Mouse (Mus musculus): ENCODE results near the gene Ablim1.
A peak's percentile ranks its signal among the peaks of the same experiment; 100 is the strongest.

Ablim1 gene

DNA sequence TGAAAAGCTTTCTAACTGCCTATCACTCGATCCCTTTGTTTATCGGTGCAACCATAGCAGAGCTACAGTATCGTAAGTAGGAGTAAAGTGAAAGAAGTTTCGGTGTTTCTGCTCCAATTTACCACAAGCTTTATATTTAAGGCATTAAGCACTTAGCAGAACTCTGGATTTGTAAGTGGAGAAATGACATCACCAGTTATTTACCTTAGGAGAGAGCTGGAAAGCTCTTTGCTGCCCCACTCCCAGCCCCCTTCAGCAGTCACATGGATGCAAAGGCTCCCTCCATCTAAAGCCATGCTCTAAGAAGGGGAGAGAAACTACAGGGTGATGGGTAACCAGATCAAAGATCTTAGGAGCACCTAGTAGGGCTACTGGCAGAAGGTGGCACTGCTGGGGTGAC lies 241.3 kb downstream of the Ablim1 start:
- no peak for ATAC-seq (ENCODE audit: low TSS enrichment)

DNA sequence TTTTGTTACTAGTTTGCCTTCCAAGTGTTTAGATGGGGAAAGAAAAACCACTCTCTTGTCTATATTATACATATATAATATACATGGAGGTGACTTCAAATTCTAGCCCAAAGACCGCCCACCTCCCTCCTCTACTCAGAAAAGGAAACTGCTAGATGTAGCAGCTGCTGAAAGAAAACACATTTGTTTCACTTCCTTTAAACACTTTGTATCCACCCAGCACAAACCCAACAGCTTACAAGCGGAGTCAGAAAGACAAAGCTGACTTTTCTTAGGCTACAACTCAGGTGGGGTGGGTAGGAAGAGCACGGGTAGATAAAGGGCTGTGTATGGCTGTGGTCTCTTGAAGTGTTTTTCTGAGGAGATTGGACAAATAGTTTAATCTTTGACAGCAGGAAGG lies 242.0 kb downstream of the Ablim1 start:
- ATAC-seq (ENCODE audit: low TSS enrichment): peak; percentile 71

DNA sequence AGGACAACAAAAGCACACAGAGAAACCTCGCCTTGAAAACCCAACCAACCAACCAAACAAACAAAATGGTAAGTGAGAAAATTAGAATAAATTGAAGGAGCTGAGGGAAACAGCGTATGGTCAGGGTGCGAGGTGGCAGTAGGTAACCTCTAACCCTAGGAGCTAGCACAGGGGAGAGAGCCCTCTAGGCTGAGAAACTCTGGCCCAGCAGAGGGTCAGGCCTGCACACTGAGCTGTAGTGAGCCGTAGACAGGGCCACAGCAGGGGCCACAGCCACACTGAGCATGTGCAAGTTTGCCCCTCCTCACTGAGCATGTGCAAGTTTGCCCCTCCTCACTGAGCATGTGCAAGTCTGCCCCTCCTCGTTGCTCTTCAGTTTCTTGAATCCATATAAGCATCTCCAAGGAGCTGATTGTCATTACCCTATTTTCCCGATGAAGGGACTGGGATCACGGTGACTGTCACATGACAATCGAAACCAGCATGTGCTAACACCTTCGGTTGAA lies 247.6 kb downstream of the Ablim1 start:
- no peak for ATAC-seq (ENCODE audit: low TSS enrichment)

DNA sequence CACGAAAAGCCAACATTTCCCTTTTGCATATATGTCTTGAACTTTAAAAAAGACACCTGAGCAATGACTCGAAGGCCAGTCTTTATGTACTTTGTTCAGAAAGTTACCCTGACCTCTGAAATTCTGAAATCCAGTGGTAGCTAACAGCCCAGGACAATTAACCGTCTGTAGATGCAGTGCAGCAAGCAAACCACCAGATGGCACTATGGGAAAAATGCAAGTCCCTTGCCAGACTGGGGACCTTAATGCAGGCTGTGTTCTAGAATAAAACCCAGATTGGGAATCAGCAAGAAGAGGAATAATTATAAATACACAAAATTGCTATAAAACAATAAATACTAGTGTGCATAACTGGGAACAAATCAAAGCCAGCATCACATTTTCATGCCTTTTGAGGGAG lies 248.4 kb downstream of the Ablim1 start:
- ATAC-seq (ENCODE audit: low TSS enrichment): 0 out of 2 replicates have a peak, but pooled peaks have one; percentile 51

DNA sequence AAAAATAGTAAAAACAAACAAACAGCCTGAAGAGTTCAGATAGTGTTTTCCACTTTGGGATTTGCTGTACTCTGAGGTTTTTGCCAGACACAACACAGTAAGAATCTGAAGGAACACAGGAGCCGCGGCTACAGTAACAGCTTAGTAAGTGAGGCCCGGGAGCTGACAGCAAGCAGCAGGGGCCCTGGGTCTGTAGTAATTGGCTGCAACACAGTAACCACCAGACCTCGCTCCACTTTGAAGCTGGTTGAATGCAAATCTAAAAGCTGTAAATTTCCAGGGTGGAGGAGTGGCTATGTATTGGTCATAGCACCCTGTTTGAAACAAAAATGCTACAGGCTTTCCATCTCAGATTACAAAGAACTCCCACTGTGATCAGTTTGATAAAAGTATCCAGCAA lies 252.0 kb downstream of the Ablim1 start:
- ATAC-seq (ENCODE audit: low TSS enrichment): no peak

DNA sequence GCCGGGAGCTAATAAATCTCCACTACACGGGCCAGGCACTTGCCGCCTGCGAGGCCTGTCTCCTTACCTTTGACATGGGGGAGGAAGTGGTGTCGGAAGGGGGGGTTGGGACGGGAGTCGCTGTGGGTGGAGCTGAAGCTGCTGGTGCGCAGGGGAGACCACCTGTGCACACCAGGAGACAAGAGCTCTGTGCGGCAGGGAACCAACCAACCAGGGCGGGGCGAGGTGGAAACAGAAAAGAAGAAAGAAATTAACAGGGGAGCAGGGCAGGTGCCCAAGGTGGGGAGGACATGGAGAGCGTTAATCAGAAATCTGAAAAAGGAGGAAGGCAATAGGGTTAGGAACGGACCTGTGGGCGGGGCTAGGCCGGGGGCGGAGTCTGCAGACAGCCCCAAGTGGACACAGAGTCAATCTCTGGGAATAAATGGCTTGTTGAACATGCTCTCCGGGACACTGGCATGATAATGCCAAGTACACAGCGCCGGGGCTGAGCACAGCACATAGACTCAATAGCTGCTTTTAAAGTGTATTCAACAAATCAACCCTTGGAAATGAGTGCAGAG lies 255.6 kb downstream of the Ablim1 start:
- no peak for ATAC-seq (ENCODE audit: low TSS enrichment)

DNA sequence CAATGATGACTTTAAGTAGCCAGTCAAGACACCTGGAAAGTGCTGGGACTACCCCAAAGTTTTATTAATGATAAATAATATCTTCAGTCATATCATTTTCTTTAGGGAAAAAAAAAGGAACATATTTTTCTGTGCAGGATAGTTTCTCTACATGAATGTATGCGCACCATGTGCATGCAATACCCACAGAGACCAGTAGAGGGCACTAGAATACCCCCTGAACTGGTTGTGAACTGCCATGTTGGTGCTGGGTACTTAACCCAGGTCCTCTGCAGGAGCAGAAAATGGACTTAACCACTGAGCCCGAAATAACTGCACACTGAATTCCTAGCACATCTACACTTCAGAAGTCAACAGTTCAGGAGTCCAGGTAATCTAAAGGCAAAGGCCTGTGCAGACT lies 257.2 kb downstream of the Ablim1 start:
- ATAC-seq (ENCODE audit: low TSS enrichment): no peak

DNA sequence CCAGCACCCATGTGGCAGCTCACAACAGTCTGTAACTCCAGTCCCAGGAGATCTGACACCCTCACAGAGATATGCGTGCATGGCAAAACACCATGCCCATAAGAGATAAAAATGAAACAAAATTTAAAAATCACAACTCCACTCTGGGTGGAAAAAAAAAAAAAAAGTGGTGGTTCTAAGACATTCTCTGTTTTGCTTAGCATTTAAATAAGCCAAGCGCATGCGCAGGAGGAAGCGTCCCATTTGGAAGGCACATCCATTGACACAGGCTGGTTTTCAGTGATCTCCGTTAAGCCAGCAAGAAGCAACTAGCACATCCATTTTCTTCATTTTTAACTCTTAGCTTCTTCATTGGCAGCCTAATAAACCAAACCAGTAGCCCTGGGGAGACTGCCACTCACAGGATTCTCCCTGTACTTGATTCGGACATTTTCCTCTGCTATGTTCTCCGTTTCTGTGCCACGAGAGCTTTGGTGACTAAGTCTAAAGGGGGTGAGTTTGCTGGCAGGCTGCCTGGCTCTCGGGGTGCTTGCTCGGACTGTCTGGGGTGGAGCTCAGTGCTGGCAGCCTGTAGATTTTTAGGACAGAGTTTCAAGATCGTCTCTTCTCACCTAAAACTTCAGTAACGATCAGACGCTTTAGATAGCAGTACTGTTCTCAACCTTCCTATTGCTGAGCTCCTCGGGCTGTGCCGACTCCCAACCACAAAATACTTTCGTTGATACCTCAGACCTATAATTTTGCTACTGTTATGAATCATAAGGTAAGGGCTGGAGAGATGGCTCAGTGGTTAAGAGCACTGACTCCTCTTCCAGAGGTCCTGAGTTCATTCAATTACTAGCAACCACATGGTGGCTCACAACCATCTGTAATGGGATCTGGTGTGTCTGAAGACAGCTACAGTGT lies 259.3 kb downstream of the Ablim1 start:
- ATAC-seq (ENCODE audit: low TSS enrichment): peak; percentile 53

DNA sequence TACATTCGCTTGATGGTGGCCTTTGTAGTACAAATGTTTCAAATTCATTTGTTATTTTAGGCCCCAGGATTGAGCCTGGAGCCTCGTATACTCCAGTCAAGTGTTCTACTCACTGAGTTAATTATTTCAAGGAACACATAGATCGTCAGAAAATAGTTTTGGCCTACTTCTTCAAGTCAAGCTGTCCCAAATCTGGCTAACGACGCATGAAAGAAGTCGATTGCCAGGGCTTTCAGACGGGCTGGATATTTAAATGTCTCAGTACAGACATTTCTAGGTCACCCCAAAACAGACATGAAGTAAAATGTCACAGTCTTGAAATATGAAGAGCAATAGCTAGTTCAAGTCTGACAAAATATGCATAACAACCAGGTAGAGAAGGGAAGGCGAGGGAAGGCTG lies 261.8 kb downstream of the Ablim1 start:
- peak; percentile 58 for ATAC-seq (ENCODE audit: low TSS enrichment)

DNA sequence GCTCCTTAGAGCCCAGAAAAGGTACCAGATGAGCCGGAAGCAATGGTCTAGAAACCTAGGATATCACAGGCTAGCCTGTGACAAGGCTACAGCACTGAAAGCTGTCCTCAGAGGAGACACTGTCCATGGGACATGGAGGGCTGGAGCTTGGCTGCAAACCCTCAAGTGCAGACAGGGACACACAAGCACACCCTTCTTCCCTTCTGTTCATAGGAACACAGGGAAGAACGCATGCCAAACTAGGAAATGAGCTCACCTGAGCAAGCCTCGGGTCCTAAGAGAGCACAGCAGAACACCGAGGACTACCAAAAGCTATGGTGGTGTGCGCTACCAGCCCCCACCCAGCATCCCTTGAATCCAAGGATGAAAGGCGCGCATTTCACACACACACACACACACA lies 262.7 kb downstream of the Ablim1 start:
- no peak for ATAC-seq (ENCODE audit: low TSS enrichment)

DNA sequence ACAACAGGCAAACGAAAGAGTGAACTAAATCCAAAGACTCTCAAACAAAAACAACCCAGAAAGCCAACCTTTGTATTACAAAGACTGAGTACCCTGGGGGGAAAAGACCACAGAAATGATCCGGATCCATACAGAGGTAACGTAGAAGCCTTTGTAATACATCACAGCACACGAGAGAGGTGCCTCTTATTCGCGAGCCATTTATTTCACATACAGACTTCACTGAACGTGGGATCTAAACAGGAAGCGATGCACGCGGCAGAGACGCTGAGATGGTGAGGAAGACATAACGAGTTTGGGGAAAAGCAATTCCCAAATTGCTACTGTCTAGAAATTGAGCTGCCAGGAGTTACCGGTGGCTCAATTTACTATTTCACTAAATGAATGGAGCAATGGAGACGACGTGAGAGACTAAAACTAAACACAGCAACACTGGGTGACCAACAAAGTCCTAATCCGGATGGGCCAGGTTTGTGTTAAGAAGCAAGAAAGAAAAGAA lies 265.1 kb downstream of the Ablim1 start:
- no peak for ATAC-seq (ENCODE audit: low TSS enrichment)

DNA sequence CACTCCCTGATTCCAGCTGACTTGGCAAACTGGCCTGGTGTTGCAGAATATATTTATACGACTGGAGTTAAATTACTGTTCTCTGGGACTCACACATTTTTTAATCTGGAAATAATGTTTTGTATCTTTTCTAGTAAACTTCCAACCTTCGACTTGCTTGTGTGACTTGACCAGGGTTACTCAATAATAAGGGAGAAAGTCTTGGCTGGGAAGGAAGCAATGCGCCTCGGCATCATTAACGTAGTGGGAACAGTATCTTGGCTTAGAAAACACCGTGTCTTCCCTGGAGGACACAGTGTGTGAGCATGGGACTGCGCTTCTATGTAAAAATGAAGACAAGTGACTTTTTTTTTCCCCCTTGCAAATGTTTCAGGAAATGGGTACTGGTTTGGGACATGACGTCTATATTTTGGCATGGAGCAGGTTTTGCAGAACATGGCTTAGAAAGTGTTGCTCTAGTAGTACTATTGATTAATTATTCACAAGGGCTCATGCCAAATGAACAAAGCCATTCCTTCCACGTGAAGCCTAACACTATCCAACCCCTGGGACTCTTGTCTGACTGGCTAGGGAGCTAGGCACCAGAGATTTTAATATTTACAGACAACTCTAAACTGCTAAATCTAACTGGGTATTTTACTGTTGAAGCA lies 266.9 kb downstream of the Ablim1 start:
- no peak for ATAC-seq (ENCODE audit: low TSS enrichment)

DNA sequence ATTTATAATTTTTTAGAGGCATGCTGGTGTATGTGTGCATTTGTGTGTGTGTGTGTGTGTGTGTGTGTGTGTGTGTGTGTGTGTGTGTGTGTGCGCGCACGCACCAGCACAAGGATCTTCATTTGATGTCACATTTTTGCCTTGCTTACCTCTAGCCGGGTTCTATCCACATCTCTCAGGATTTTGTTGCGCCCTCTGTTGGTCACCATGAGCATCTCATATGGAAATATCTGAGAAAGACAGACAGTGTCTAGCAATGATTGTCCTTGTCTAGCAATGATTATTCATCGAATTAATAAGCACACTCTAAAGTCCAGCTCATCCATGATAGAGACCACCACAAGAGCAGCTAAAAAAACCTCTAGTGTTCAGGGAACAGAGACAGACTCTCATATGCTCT lies 275.5 kb downstream of the Ablim1 start:
- peak; percentile 67; the same call in 1 of the 2 replicates for ATAC-seq (ENCODE audit: low TSS enrichment)

DNA sequence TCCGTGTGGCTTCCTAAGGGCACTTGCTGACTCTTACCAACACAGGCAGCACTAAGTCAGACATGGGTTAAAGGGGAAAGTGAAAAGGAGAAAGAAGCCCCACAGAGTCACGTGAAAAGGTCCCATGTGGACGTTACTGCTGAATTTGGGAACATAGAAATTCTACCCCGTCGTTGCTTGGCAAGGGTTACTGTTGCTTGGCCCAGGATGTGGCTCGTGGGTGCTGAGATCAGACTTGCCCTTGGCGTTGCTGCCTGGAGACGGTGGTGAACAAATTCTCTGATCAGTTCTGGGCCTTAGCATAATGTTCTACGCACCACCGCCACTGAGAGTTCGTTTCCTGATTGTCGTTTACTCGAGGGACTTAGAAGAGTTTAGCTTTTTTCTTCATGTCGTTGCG lies 277.9 kb downstream of the Ablim1 start:
- no peak for ATAC-seq (ENCODE audit: low TSS enrichment)

DNA sequence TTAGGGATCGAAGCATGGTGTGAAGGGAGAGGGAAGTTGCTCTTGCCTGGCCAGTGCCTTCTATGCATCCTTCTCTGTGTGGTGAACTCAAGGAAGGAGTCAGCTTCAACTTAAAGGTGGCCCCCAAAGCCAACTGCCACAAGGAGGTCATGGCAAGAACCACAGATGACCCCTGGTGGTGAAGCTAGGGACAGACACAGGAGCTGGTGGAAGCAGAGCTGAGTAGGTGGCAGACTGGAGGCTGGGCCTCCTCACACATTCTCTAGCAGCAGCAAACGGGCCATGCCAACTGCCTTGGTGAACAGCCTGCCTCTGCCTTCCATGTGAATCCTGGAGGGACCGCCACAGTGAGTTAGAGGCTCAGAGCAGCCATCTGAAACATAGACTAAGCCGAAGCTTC lies 283.1 kb downstream of the Ablim1 start:
- peak; percentile 93 for ATAC-seq (ENCODE audit: low TSS enrichment)

DNA sequence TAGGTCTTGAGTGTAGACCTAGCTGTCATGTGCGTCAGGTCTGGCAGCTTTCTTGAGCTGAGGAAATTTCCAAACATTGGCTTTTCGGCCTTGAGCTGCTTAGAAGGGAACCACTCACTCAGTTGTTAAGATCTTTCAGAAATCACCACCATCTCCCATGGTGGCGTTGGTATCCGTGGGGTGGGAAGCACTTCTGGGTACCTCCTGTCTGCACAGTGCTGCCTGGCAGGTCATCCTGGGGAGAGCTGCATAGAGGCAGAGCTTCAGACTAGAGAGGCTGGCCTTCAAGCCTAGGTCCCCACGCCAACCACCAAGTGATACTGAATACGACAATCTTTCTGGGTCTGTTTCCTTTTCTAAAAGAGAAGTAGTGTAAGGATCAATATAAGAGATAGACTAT lies 285.3 kb downstream of the Ablim1 start:
- no peak for ATAC-seq (ENCODE audit: low TSS enrichment)

DNA sequence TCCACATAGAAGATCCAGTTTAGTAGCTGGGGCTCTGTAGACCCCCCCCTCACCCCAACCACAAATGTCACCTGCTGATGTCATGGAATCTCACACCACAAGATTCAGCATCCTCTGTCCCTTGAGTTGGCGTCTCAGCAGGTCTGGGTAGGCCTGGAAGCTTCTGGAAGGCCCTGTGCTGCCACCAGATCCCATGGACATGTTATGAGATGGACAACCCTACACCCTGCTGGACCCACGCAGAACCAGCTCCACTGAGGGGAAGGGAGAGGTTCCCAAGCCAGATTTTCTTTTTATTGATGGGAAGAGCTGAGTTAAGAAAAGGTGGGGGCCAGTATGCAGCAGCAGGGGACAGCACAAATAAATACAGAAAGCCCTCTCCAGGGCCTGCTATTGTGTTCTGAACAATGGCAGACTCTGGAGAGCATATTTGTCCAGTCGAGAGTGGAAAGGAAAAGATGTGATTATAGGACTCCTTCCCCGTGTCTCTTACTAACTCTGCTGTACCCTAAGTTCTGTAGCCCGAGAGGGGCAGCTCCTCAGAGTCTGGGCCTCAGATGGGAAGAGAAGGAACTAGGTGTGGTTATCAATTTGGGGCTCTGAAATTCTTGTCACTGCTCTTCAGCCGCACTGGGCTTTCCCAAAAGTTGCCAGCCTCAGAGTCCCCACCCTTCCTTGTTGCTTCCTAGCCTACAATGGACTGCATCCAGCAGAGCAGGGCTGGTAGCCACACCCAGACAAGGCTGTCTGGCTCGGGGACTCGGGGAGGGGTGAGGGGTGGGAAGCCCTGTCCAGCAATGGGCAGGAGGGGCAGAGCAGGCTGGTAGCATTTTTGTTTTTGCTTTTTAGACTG lies 286.2 kb downstream of the Ablim1 start:
- no peak for ATAC-seq (ENCODE audit: low TSS enrichment)

DNA sequence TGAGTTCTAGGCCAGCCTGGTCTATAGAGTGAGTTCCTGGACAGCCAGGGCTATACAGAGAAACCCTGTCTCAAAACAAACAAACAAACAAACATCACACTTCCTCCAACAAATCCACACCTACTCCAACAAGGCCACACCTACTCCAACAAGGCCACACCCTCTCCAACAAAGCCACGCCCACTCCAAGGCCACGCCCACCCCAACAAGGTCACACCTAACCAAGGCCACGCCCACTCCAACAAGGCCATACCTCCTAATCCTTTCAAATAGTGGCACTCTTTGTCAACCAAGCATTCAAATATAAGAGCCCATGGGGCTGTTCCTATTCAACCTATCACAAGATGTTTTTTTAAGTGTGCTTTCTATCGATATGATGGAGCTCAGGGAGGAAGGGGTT lies 288.2 kb downstream of the Ablim1 start:
- no peak for ATAC-seq (ENCODE audit: low TSS enrichment)

DNA sequence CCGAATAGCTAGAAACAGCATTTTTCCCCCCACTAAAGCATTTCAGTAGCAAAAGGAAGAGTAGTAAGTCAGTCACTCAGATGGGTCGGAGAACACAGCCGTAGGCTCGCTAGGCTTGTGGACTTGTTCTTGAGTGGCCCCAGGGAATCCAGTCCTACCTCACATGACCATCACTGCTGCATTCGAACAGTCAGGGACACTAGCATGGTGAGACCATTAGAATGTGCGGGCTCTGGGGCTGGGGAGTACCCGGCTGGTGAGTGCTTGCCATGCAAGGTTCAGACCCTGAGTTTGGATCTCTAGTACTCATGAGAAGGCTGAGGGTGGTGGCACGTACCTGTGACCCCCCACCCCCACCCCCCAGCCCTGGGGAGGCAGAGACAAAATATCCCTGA lies 296.9 kb downstream of the Ablim1 start:
- ATAC-seq (ENCODE audit: low TSS enrichment): no peak

DNA sequence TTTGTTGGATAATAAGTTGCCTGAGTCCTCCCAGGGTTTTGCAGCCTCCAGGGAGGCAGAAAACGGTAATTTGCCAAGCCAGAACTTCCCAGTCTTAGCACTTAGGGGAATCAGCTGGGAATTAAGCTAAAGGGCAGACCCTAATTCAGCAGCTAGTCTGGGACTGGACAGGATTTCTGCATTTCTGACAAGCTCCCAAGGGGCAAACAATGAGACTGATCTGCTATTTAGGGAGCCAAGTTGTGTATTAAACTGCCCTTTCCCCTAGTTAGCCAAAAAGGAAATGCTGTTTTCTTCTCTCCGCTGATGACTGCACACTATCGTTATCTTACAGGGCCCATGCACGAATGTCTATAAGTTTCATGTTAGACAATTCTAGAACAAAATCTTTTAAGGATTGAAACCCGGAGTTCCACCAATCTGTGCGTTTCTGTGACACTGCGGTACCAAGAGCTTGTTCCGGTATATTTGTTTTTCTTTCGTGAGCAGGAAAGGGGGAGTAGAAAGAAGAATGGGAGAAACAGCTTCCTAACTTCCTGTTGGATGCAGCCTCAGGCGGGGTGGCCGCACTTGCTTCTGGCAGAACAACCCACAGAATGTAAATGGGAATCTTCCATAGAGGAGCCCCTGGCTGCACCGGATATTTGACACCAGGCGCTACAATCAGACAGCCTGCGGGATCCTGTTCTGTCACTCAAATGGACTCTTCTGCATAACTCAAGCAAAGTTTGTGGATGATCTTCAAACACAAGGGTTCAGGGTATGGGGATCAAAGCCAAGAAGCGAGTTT lies 297.5 kb downstream of the Ablim1 start:
- ATAC-seq (ENCODE audit: low TSS enrichment): no peak

DNA sequence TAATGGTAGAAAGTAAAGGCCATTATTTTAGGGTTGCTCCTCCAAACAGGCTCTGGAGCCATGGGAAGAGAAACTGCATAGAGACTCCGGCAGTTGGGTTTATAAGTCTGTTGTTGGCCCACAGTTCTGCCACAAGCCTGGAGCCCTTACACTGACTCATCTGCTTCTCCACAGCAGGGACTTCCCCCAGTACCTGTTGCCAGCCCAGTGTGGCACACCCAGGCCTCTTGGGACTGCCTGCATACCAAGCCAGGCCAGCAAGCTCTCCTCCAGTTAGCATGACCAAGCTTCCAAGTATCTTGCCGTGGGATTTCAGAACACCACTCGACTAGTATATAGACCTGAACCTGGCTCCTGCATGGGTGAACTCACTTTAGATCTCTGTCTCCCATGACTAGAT lies 299.9 kb downstream of the Ablim1 start:
- ATAC-seq (ENCODE audit: low TSS enrichment): no peak
